Mouse (Mus musculus) liver, postnatal 0 days (tissue): Measurements from ENCODE around the gene Siah1a.

Source experiments
- CTCF ChIP-seq: sonication (generic); IDR thresholded peaks from 2 replicates; pipeline ENCODE4 v1.5.1; 2016; ENCODE audit warnings: antibody characterized with exemption, low read depth
- EP300 ChIP-seq: IDR thresholded peaks from 2 replicates; pipeline ENCODE4 v1.6.1; 2016; ENCODE audit warnings: antibody characterized with exemption, low read depth, mild to moderate bottlenecking

GRCm38 (mm10) chr8:86769945-86770715 is 24.4 kb upstream of the Siah1a start:
- no peak for TF ChIP-seq EP300
- no peak for TF ChIP-seq CTCF
